Mouse (Mus musculus): ENCODE data around the gene Tasp1. TPM values are rescaled to one million over a fixed set of nuclear protein-coding genes. Genes with fewer than 3 reads are reported as not detected.
"Not testable (repeated sequence)": the region's sequence is repeated elsewhere in the genome, so short reads cannot be mapped to it uniquely, and the experiment has no call there.

Gene Tasp1
- polyA plus RNA-seq, 1 experiment = 31.7 TPM

DNA sequence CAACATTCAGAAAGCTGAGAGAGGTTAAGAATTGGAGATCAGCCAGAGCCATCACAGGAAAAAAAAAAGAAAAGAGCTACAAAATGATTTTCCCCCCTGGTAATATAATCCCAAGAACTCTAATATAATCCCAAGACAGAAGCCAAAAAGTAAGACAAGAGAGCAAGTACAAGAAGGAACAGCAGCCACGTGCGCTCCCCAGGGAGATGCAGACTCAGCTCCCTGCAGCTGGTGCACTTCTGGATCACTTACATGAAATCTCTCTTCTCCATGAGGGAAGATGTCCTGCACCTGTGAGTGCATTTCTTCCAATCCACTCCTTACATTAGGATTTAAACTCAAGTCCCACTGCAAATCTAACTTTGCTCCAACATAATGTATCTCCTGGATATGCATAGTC lies 134.4 kb downstream of the Tasp1 start:
- TF ChIP-seq CTCF (IDR thresholded peaks at IDR 0.05; ENCODE audit: control insufficient read depth, insufficient read depth, insufficient replicate concordance, low read depth, low read length) = no peak
- TF ChIP-seq POLR2A (IDR thresholded peaks at IDR 0.05; ENCODE audit: control insufficient read depth, low read depth, low read length) = no peak
- Histone ChIP-seq H3K27ac (ENCODE audit: control insufficient read depth, insufficient read depth, low read depth, low read length) (no peak overlapping the region), H3K36me3 (ENCODE audit: control insufficient read depth, insufficient read depth, low read length) (no peaks in the 10 kb centered on the region), H3K4me1 (ENCODE audit: control insufficient read depth, insufficient read depth, low read length) (no peaks in the 10 kb centered on the region), H3K27me3 (ENCODE audit: control insufficient read depth, insufficient read depth, low read length) (no peaks in the 10 kb centered on the region), H3K4me3 (ENCODE audit: control insufficient read depth, low read depth, low read length) (no peak overlapping the region)

- TF ChIP-seq POLR2A (IDR thresholded peaks at IDR 0.05; ENCODE audit: control insufficient read depth, low read depth, low read length) = no peak
- no peak for TF ChIP-seq CTCF (IDR thresholded peaks at IDR 0.05; ENCODE audit: control insufficient read depth, insufficient read depth, insufficient replicate concordance, low read depth, low read length)
- Histone ChIP-seq H3K4me3 (ENCODE audit: control insufficient read depth, low read depth, low read length) (no peak overlapping the region), H3K27me3 (ENCODE audit: control insufficient read depth, insufficient read depth, low read length) (no peaks in the 10 kb centered on the region), H3K36me3 (ENCODE audit: control insufficient read depth, insufficient read depth, low read length) (no peaks in the 10 kb centered on the region), H3K27ac (ENCODE audit: control insufficient read depth, insufficient read depth, low read depth, low read length) (no peak overlapping the region), H3K4me1 (ENCODE audit: control insufficient read depth, insufficient read depth, low read length) (no peaks in the 10 kb centered on the region)
Observed at GRCm38 (mm10) chr2:139924937-139925336, 141.7 kb downstream of the Tasp1 start.

- not testable (repeated sequence) for H3K36me3 ChIP-seq (ENCODE audit: control insufficient read depth, insufficient read depth, low read length); H3K27ac ChIP-seq (ENCODE audit: control insufficient read depth, insufficient read depth, low read depth, low read length); H3K4me3 ChIP-seq (ENCODE audit: control insufficient read depth, low read depth, low read length); H3K27me3 ChIP-seq (ENCODE audit: control insufficient read depth, insufficient read depth, low read length); H3K4me1 ChIP-seq (ENCODE audit: control insufficient read depth, insufficient read depth, low read length)
Observed at GRCm38 (mm10) chr2:139921395-139921794, 145.2 kb downstream of the Tasp1 start.

GRCm38 (mm10) chr2:139919757-139920156 lies 146.8 kb downstream of the Tasp1 start:
- no peaks in the 10 kb centered on the region for H3K4me1 ChIP-seq (ENCODE audit: control insufficient read depth, insufficient read depth, low read length)
- no peaks in the 10 kb centered on the region for H3K27me3 ChIP-seq (ENCODE audit: control insufficient read depth, insufficient read depth, low read length)

DNA sequence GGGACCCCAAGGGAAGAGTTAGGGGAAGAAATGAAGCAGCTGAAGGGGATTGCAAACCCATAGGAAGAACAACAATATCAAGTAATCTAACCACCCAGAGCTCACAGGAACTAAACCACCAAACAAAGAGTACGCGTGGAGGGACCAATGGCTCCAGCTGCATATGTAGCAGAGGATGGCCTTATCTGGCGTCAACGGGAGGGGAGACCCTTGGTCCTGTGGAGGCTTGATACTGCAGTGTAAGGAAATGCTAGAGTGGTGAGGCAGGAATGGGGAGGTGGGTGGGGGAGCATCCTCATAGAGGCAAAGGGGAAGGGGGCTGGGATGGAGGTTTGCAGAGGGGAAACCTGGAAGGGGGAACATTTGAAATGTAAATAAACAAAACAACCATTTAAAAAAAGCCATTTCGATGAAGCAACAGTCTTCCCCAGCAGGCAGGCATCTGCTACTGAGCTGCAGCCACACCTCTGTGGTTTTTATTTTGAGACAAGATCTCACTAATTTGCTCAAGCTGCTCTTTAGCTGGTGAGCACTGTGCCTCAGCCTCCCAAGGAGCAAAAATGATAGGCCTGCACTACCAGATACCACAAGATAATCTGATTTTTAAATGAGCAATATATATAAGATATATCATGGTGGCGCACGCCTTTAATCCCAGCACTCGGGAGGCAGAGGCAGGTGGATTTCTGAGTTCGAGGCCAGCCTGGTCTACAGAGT lies 160.0 kb downstream of the Tasp1 start:
- Histone ChIP-seq H3K4me3 (ENCODE audit: control insufficient read depth, low read depth, low read length) (no peak overlapping the region), H3K27ac (ENCODE audit: control insufficient read depth, insufficient read depth, low read depth, low read length) (no peak overlapping the region), H3K27me3 (ENCODE audit: control insufficient read depth, insufficient read depth, low read length) (no peaks in the 10 kb centered on the region), H3K4me1 (ENCODE audit: control insufficient read depth, insufficient read depth, low read length) (no peaks in the 10 kb centered on the region), H3K36me3 (ENCODE audit: control insufficient read depth, insufficient read depth, low read length) (no peaks in the 10 kb centered on the region)
- no peak for TF ChIP-seq CTCF (IDR thresholded peaks at IDR 0.05; ENCODE audit: control insufficient read depth, insufficient read depth, insufficient replicate concordance, low read depth, low read length)
- no peak for TF ChIP-seq POLR2A (IDR thresholded peaks at IDR 0.05; ENCODE audit: control insufficient read depth, low read depth, low read length)

More at GRCm38 (mm10) chr2:139919757-139920156, 146.8 kb downstream of the Tasp1 start:
- Histone ChIP-seq H3K36me3 (ENCODE audit: control insufficient read depth, insufficient read depth, low read length) (no peaks in the 10 kb centered on the region), H3K27ac (ENCODE audit: control insufficient read depth, insufficient read depth, low read depth, low read length) (no peak overlapping the region), H3K4me3 (ENCODE audit: control insufficient read depth, low read depth, low read length) (no peak overlapping the region)
- TF ChIP-seq CTCF (IDR thresholded peaks at IDR 0.05; ENCODE audit: control insufficient read depth, insufficient read depth, insufficient replicate concordance, low read depth, low read length) = no peak
- no peak for TF ChIP-seq POLR2A (IDR thresholded peaks at IDR 0.05; ENCODE audit: control insufficient read depth, low read depth, low read length)

DNA sequence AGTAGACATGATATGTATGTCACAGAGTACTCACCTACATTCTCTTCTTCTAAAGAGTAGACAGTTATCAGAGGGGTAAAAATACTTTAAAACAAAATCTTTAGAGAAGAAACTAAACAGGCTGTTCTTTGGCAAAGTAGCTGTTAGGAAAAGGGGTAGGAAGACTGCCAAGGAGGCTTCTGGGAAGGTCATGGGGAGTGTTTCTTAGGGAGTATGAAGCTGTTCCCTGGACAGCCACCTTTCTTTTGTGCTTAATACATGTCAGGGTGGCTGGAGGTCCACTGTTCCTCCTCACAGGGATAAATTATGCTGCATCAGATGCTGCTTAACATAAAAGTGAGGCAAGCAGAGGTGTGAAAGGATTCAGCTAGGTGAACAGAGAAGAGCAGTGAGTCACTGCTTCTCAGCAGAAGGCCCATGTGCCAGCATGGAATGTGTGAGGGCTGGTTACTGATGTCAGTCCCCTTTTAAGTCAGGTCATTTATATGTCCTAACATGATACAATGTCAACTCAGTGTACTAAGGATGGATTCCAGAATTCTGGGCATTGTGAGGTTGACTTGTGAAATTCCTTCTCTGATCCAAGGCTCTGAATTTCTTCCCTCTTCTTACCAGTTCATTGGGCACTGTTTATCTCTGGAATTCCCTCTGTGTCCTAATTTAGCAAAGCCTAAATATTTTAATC lies 175.1 kb downstream of the Tasp1 start:
- Histone ChIP-seq H3K27me3 (ENCODE audit: control insufficient read depth, insufficient read depth, low read length) (no peaks in the 10 kb centered on the region), H3K4me1 (ENCODE audit: control insufficient read depth, insufficient read depth, low read length) (no peaks in the 10 kb centered on the region), H3K36me3 (ENCODE audit: control insufficient read depth, insufficient read depth, low read length) (no peaks in the 10 kb centered on the region), H3K27ac (ENCODE audit: control insufficient read depth, insufficient read depth, low read depth, low read length) (peak overlapping the region; percentile 36; the same call in 1 of the 2 replicates), H3K4me3 (ENCODE audit: control insufficient read depth, low read depth, low read length) (no peak overlapping the region; the same call in 1 of the 2 replicates)
- TF ChIP-seq POLR2A (IDR thresholded peaks at IDR 0.05; ENCODE audit: control insufficient read depth, low read depth, low read length) = no peak
- TF ChIP-seq CTCF (IDR thresholded peaks at IDR 0.05; ENCODE audit: control insufficient read depth, insufficient read depth, insufficient replicate concordance, low read depth, low read length) = no peak

GRCm38 (mm10) chr2:139884264-139884637 lies 182.4 kb downstream of the Tasp1 start:
- Histone ChIP-seq H3K27ac (ENCODE audit: control insufficient read depth, insufficient read depth, low read depth, low read length) (no peak overlapping the region), H3K27me3 (ENCODE audit: control insufficient read depth, insufficient read depth, low read length) (no peaks in the 10 kb centered on the region), H3K4me3 (ENCODE audit: control insufficient read depth, low read depth, low read length) (no peak overlapping the region), H3K4me1 (ENCODE audit: control insufficient read depth, insufficient read depth, low read length) (no peaks in the 10 kb centered on the region), H3K36me3 (ENCODE audit: control insufficient read depth, insufficient read depth, low read length) (no peaks in the 10 kb centered on the region)
- no peak for TF ChIP-seq CTCF (IDR thresholded peaks at IDR 0.05; ENCODE audit: control insufficient read depth, insufficient read depth, insufficient replicate concordance, low read depth, low read length)
- TF ChIP-seq POLR2A (IDR thresholded peaks at IDR 0.05; ENCODE audit: control insufficient read depth, low read depth, low read length) = no peak

Data from testis, adult 2 months (tissue).